Comparison of ENCODE assay signal across 25 mouse cellular contexts in the genomic region with DNA sequence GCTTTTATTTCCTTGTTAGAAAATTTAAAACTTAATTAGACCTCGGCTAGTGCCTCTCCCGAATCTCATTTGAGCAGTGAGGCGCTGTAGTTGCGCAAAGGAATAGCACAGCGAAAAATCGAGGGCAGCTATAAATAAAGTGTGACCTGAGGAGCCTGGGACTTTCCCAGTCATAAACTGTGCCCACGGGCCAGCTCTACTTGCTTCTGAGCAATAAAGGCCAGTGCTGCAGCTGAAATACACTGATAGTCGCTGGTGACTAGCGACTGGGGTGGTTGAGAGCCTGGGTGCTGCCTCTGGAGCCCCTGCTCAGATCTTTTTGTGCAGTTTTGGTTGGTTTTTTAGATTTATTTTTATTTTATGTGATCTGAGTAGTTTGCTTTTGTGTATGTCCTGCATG. TPM values are rescaled to one million over a fixed set of nuclear protein-coding genes. Genes with fewer than 3 reads are reported as not detected.
DNase-seq lines count a peak whose midpoint lies in the region; ATAC-seq and TF ChIP-seq lines count a peak whose summit lies in the region.
"Had no signal": no experiment of that assay in that cellular context is flagged by ENCODE, and none has a peak within 500 bp of the region (broad histone marks: within the 10 kb centered on the region; RNA-seq: fewer than 3 reads in every experiment).

No protein-coding gene starts in this region.

- H3K27me3 ChIP-seq in heart, postnatal 0 days (ENCODE audit: control insufficient read depth, insufficient read depth, low read length) = no peaks in the 10 kb centered on the region
- H3K27me3 ChIP-seq in intestine, embryonic 15.5 days (replicated peaks) = no peaks in the 10 kb centered on the region
- H3K27me3 ChIP-seq: embryonic facial prominence, embryonic 13.5 days; forebrain, embryonic 15.5 days; heart, embryonic 12.5 days; limb, embryonic 12.5 days; lung, embryonic 15.5 days; megakaryocyte, embryonic 14.5 days; midbrain, embryonic 12.5 days had no signal

- peak; percentile 28 for DNase-seq in adrenal gland, postnatal 14 days
- DNase-seq in adrenal gland, postnatal 25 days = no peak
- no peak for DNase-seq in heart, postnatal 0 days (ENCODE audit: low spot score)
- DNase-seq in heart, adult 9 months (ENCODE audit: low spot score in 2 of 2) = no peak
- peak; percentile 20 for DNase-seq in NIH3T3 (ENCODE audit: low read depth)
- DNase-seq in left cerebral cortex, adult 9 months (ENCODE audit: low spot score in 2 of 2) = no peak
- no peak for DNase-seq in frontal cortex, postnatal 25 days (ENCODE audit: low spot score in 2 of 2)
- DNase-seq: cerebellum, adult 11-12 months; cerebellum, adult 9-11 months; kidney, postnatal 25 days; lung, postnatal 4 days; retina, postnatal 1 day; right cerebral cortex, postnatal 14 days; thymus, adult 2 months; thymus, postnatal 36 days had no signal

- no peak overlapping the region for H3K4me3 ChIP-seq in heart, postnatal 0 days (ENCODE audit: low read depth, low read length)
- H3K4me3 ChIP-seq in intestine, embryonic 15.5 days (replicated peaks) = no peak overlapping the region
- H3K4me3 ChIP-seq: embryonic facial prominence, embryonic 13.5 days; forebrain, embryonic 10.5 days; forebrain, embryonic 15.5 days; heart, embryonic 12.5 days; limb, embryonic 12.5 days; lung, embryonic 15.5 days; megakaryocyte, embryonic 14.5 days; midbrain, embryonic 12.5 days had no signal

- ATAC-seq in heart, postnatal 0 days (ENCODE audit: insufficient read depth, low read depth) = 0 out of 2 replicates have a peak, but pooled peaks have one; percentile 39
- peak; percentile 52; the same call in 1 of the 2 replicates for ATAC-seq in intestine, embryonic 15.5 days
- ATAC-seq: forebrain, embryonic 15.5 days; hindbrain, embryonic 16.5 days had no signal

- no peak overlapping the region for H3K27ac ChIP-seq in heart, postnatal 0 days (ENCODE audit: low read depth)
- no peak overlapping the region for H3K27ac ChIP-seq in intestine, embryonic 15.5 days
- H3K27ac ChIP-seq: embryonic facial prominence, embryonic 13.5 days; forebrain, embryonic 10.5 days; forebrain, embryonic 15.5 days; limb, embryonic 12.5 days; lung, embryonic 15.5 days; midbrain, embryonic 12.5 days had no signal

- no peaks in the 10 kb centered on the region for H3K4me1 ChIP-seq in heart, postnatal 0 days (ENCODE audit: control insufficient read depth, insufficient read depth)
- no peaks in the 10 kb centered on the region for H3K4me1 ChIP-seq in intestine, embryonic 15.5 days (replicated peaks)
- H3K4me1 ChIP-seq: embryonic facial prominence, embryonic 13.5 days; forebrain, embryonic 15.5 days; lung, embryonic 15.5 days; midbrain, embryonic 12.5 days had no signal

- no peak overlapping the region for H3K4me2 ChIP-seq in heart, postnatal 0 days (ENCODE audit: low read depth, low read length)
- no peak overlapping the region for H3K4me2 ChIP-seq in intestine, embryonic 15.5 days (replicated peaks)
- H3K4me2 ChIP-seq: embryonic facial prominence, embryonic 13.5 days; forebrain, embryonic 15.5 days; heart, embryonic 12.5 days; limb, embryonic 12.5 days; lung, embryonic 15.5 days; midbrain, embryonic 12.5 days had no signal

- H3K9me3 ChIP-seq in heart, postnatal 0 days (replicated peaks; ENCODE audit: control insufficient read depth, low read length) = no peaks in the 10 kb centered on the region
- no peaks in the 10 kb centered on the region for H3K9me3 ChIP-seq in intestine, embryonic 15.5 days
- H3K9me3 ChIP-seq: embryonic facial prominence, embryonic 13.5 days; forebrain, embryonic 10.5 days; forebrain, embryonic 15.5 days; heart, embryonic 12.5 days; limb, embryonic 12.5 days; lung, embryonic 15.5 days; megakaryocyte, embryonic 14.5 days; midbrain, embryonic 12.5 days had no signal

- TF ChIP-seq CTCF in heart, postnatal 0 days (IDR thresholded peaks at IDR 0.05; ENCODE audit: low read depth) = no peak

- no peak for TF ChIP-seq EP300 in heart, postnatal 0 days (IDR thresholded peaks at IDR 0.05; ENCODE audit: low read depth)

- no peak overlapping the region for H3K9ac ChIP-seq in heart, postnatal 0 days (replicated peaks; ENCODE audit: low read depth, low read length)
- H3K9ac ChIP-seq in intestine, embryonic 15.5 days = no peak overlapping the region
- H3K9ac ChIP-seq: embryonic facial prominence, embryonic 13.5 days; forebrain, embryonic 15.5 days; heart, embryonic 12.5 days; limb, embryonic 12.5 days; lung, embryonic 15.5 days; midbrain, embryonic 12.5 days had no signal

- WGBS in heart, postnatal 0 days = 67% methylated on average over 9 of the region's 9 CpGs
- WGBS in intestine, embryonic 15.5 days = 49% methylated on average over 9 of the region's 9 CpGs

- H3K36me3 ChIP-seq in heart, postnatal 0 days (replicated peaks; ENCODE audit: control insufficient read depth, insufficient read depth, low read length) = no peaks in the 10 kb centered on the region
- H3K36me3 ChIP-seq in intestine, embryonic 15.5 days = no peaks in the 10 kb centered on the region
- H3K36me3 ChIP-seq: forebrain, embryonic 15.5 days; lung, embryonic 15.5 days; midbrain, embryonic 12.5 days had no signal

RNA-seq across cellular contexts. Expression of a gene that starts 34.7 kb away (rescaled TPM):
- total RNA-seq in adrenal gland, postnatal 14 days (2021) = 49.5 and 50.6 TPM in 2 replicates
- 65.1 and 69.2 TPM in 2 replicates for total RNA-seq in adrenal gland, postnatal 25 days (2021)
- total RNA-seq in heart, postnatal 0 days (2014; rRNA removed; ENCODE audit: low replicate concordance) = 48.5 and 50.0 TPM in 2 replicates
- 18.4 and 18.5 TPM in 2 replicates for polyA plus RNA-seq in heart, postnatal 0 days (2015; fragmentation: Nextera tagmentation; extraction: Ambion mirVana)
- polyA plus RNA-seq in intestine, embryonic 15.5 days (2015; fragmentation: Nextera tagmentation; extraction: Ambion mirVana) = 24.5 and 25.2 TPM in 2 replicates

Comparison
In these comparisons a context has a peak if more than half of its experiments do, and no peak if none do; other contexts are left out.
1. DNase-seq: peak in adrenal gland, postnatal 14 days (single experiment) and NIH3T3 (single experiment); none in adrenal gland, postnatal 25 days (single experiment), heart, postnatal 0 days (single experiment), heart, adult 9 months (0 of 2), left cerebral cortex, adult 9 months (0 of 2) and frontal cortex, postnatal 25 days (0 of 2).